Mouse (Mus musculus) lung, adult 2 months (tissue): ENCODE measurements at regions not wholly inside any gene's neighbourhood (a gene's known extent, or its start where the extent isn't known, plus 50 kb on each side); places are given as distances from the start of the nearest gene placed in this dataset.

Source experiments
- DNase-seq: peaks from one replicate; pipeline ENCODE4 v3.0.0; 2022
- H3K4me1 ChIP-seq: fragments of 200-500 bp; 2 replicates; pipeline ENCODE4 v1.6.1; 2011; ENCODE audit warnings: low read length; ENCODE audit not compliant: control insufficient read depth, insufficient read depth
- H3K4me3 ChIP-seq: fragments of 200-500 bp; replicated peaks from 2 replicates; pipeline ENCODE3; 2011; ENCODE audit warnings: low read depth, mild to moderate bottlenecking, control low read depth, low read length; ENCODE audit errors: extremely low read depth
- CTCF ChIP-seq: fragments of 200-500 bp; IDR thresholded peaks from 2 replicates; pipeline ENCODE4 v1.5.1; 2011; ENCODE audit warnings: mild to moderate bottlenecking, low read length, control low read depth; ENCODE audit not compliant: insufficient read depth
- POLR2A ChIP-seq: fragments of 200-500 bp; IDR thresholded peaks from 2 replicates; pipeline ENCODE4 v1.6.1; 2011; ENCODE audit warnings: low read depth, mild to moderate bottlenecking, control low read depth, low read length, borderline replicate concordance; ENCODE audit errors: extremely low read depth
- WGBS: fragments of 180-500 bp; shearing (Covaris S2); methylation state at CpG from one replicate; pipeline ENCODE4 v1.1.7; 2018; 5-methylcytosine and 5-hydroxymethylcytosine counted together

GRCm38 (mm10) chrX:76181446-76182148 lies 82.5 kb upstream of the Cldn34b3 start:
- no peak for DNase-seq

GRCm38 (mm10) chrX:76200607-76201006 lies 63.5 kb upstream of the Cldn34b3 start:
- H3K4me3 ChIP-seq = no peak overlapping the region
- DNase-seq = no peak
- WGBS = 44% methylated on average over 1 of the region's 1 CpGs
- TF ChIP-seq POLR2A (no peak), CTCF (no peak)
- H3K4me1 ChIP-seq = no peaks in the 10 kb centered on the region

More at GRCm38 (mm10) chrX:76181446-76182148, 82.5 kb upstream of the Cldn34b3 start:
- H3K4me3 ChIP-seq = no peak overlapping the region
- no peaks in the 10 kb centered on the region for H3K4me1 ChIP-seq
- WGBS = 72% methylated on average over 4 of the region's 4 CpGs
- no peak for TF ChIP-seq CTCF
- TF ChIP-seq POLR2A = no peak

- TF ChIP-seq CTCF = peak; percentile 38
- TF ChIP-seq POLR2A = no peak
- 24% methylated on average over 4 of the region's 4 CpGs for WGBS
- DNase-seq = peak; percentile 11
- Histone ChIP-seq H3K4me3 (no peak overlapping the region), H3K4me1 (no peaks in the 10 kb centered on the region)
These were observed 62.7 kb upstream of the Cldn34b3 start for GRCm38 (mm10) chrX:76201366-76201765.
